Mouse (Mus musculus) frontal cortex, postnatal 25 days (tissue): ENCODE measurements around the gene Vcl.

Source experiments
- DNase-seq, 2 experiments: peaks; one replicate each; pipeline ENCODE4 v3.0.0; 2022; ENCODE audit warnings: low spot score in 2 of 2

Vcl gene

GRCm38 (mm10) chr14:20928848-20929745 lies at the start of gene Vcl:
Gene Vcl, plus strand, starts transcription at chr14:20929398.
- DNase-seq = peak; percentile 95 to 98

GRCm38 (mm10) chr14:20884691-20885090 lies 44.5 kb upstream of the Vcl start:
- no peak for DNase-seq

- no peak for DNase-seq
Measured at GRCm38 (mm10) chr14:20885091-20885888, 43.9 kb upstream of the Vcl start.

GRCm38 (mm10) chr14:20886266-20886665 lies 42.9 kb upstream of the Vcl start:
- DNase-seq = peak in 1 of 2 experiments; percentile 22

DNA sequence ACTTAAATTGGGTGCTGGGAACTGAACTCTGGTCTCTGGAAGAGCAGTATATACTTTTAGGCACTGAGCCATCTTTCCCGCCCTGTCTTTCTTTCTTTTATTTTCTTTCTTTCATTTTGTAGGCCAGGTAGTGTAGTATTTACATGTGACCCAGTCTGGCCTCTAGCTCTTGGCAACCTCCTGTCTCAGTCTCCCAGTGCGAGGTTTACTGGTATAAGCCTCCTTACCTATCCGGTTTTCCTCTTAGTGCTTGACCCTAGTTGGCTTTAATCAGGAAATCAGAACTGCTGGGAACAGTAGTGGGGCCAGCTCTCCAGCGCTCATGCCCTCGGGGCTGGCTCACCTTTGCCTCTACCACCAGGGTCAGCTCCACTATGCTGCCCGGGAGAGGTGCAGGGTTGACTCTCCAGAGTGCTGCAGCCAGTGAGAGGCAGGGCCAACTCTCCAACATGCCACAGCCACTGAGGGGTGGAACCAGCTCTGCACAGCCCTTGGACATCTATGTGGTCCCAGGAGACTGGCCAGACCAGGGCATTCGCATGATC lies 41.6 kb upstream of the Vcl start:
- DNase-seq = no peak

GRCm38 (mm10) chr14:20891941-20892402 lies 37.2 kb upstream of the Vcl start:
- DNase-seq = peak in 1 of 2 experiments; percentile 21

DNA sequence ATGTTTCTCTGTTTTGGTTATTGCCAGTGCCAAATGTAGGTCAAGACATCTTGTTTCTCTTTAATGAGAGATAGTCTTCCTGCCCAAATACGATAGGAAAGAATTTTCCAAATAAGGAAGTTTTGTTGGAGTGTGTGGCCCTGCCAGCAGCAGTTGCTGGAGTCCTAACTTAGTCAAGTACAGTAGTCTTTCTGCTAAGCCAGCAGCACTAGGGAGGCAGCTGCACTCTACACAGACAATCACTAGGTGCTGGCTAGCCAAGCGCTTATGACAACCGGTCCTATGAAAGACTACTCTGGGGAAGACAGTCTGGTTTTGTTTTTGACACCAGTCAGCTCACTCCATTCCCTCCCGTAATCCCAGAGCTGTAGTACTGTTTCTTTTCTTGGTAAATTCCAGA lies 35.4 kb upstream of the Vcl start:
- no peak for DNase-seq

GRCm38 (mm10) chr14:20901267-20901666 lies 27.9 kb upstream of the Vcl start:
- no peak for DNase-seq

DNA sequence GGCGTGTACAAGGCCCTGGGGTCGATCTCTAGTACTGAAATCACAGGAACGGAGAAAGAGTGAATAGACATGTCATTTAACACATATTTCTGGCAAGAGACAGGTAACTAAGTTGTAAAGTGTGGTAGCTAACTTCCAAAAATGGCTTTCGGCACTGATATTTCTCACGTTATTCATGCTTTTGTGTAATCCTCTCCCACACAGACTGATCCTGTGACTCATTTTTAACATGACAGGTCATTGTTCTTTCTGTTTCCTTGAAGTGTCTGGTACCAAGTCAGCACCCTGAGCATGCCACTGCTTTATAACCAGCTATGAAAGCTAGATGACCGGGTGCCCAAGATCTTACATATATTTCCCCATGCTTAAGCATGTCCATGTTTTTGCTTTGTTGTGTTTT lies 26.1 kb upstream of the Vcl start:
- no peak for DNase-seq

DNA sequence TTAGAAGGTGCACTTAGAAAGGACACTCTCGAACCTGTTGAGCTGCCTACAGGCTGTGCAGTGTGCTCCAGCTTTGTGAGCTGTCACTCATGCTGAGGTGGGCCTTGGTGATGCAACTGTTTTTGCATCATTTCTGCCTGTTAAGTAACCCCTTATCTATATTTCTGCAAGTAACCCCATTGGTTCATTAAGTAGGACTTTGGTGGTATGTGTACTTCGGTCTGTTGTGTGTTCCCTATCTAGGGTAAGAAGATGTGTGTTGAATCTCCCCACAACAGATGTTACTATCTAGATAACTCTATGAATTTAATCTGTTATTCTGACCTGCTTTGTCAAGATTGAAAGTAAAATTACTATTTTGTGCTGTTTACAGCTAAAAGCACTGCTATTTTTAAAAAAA lies 17.4 kb upstream of the Vcl start:
- DNase-seq = no peak

GRCm38 (mm10) chr14:20914415-20914814 lies 14.8 kb upstream of the Vcl start:
- DNase-seq = peak; percentile 16 to 34

DNA sequence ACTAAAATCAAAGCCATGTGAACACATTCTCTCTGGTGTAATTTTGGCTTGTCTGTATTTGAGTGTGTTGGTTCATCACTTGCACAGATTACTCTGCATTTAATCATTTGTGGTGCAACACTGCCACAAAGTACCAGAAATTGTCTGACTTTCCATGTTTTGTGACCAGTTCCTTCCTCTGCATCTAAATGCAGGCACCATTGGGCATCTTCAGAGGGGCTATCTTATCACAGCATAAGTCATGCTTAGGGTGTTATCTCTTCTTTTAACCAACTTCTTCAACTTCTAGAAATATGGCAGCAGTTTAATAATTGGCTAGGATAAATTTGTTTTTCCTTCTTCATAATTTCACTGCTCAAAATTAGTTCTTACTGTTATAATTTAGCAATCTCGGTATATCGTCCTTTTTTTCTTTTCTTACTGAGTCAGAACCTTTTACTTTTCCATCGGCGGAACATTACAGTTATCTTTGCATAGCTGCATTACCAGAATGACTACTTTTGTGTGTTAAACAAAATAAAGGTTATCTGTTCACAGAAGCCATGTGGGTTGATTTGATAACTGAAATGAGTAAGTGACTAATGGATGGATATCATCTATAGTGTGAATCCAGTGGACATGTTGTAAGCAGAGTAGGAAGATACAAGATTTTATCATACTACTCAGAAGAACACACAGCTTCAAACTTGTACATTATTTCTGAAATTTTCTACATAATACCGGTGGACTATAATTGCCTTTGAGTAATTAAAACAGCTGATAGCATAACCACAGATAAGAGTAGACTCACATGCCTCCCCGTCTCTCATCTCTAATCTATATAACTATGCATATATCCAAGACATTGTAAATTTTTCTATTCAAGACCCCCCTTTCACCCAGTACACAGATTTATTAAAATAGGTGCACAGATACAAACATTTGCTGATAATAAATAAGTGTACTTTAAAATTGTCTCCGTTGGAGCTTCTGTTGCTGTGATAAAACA lies 12.3 kb upstream of the Vcl start:
- DNase-seq = no peak

DNA sequence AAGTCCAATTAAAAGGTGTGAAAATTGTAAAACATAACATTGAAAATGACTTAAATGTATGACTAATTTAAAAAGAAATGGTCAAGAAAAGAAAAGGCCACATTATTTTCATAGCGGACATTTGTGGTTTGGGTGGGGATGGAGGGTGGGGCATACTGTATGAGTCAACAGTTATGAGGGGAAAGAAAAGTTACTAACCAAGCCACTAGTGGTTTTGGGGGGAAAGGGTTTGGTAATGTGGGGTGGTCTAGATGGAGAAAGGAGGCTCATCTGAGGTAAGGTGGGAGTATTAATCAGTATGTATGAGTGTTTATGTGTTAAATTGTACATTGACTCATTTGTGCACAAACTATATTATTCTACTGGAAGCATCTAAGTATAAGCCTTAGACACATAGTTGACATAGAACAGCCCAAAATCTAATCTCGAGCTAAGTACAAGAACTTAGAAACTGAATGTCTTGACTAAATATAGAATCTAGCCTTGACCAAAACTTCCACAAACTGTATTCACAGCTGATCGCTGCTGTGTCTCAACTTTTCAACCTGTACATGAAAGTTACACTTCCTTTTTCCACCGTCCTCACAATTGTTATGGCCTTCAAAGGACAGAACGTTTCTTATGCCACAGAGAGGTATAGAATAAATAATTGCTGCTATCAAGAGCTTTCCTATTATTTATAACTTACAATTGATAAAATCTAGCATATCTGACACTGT lies 5.0 kb upstream of the Vcl start:
- DNase-seq = no peak

GRCm38 (mm10) chr14:20927470-20928307 lies 1.5 kb upstream of the Vcl start:
- DNase-seq = no peak

DNA sequence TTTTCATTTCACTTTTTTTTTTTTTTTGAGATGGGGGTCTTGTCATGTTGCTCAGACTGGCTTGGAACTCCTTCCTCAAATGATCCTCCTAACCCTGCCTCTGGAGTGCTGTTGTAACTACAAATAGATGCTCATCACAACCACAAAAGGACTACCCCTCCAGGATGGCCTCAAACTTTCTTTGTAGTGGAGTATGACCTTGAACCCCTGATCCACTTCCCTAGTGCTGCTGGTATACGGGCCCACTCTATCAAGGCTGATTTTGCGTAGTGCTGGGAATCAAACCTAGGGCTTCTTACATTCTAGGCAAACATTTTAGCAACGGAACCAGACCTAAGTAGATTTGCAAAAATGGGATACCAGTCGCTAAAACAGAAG lies 901 bp upstream of the Vcl start:
- no peak for DNase-seq

GRCm38 (mm10) chr14:20929814-20930434 lies 726 bp downstream of the Vcl start:
- peak in 1 of 2 experiments; percentile 6 for DNase-seq

DNA sequence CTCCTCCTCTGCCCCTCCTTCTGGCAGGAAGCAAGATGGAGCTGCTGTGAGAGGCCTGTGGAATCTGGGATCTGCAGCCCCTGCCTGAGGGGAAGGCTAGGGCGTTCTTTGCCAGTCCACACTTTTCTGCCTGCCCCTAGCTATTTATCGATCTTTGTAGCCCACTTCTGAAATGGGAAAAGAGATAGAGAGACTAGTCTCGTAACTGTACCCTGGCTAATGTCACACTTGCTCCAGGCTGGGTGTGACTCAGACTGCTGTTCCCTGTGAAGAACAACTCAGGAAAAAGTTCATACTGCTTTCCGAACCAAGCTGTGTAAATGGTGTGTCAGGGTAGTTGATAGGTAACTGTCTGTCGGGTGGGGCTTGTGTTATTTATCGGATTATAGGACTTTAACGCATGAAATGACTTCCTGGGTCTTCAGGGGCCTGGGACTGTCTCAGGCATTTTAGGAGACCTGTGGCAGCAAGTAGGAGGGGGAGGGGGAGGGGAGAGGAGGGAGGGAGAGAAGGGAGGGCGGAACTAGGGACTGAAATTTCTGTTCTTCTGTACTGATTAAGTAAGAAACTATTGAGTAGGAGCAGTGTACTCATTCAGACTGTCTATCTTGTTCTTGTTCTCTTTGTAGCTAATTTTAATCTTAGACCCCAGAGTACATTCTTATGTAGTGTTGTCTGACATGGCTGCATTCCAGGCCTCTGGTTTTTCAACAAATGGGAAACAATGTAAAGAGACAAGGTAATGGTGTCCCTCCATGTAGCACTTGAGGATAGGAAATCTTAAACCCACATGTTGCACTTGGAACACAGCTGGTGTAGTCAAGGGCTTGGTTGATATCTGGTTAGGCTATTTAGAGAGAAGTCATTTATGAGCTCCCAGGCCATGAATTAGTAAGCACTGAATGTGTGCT lies 1.5 kb downstream of the Vcl start:
- DNase-seq = no peak

DNA sequence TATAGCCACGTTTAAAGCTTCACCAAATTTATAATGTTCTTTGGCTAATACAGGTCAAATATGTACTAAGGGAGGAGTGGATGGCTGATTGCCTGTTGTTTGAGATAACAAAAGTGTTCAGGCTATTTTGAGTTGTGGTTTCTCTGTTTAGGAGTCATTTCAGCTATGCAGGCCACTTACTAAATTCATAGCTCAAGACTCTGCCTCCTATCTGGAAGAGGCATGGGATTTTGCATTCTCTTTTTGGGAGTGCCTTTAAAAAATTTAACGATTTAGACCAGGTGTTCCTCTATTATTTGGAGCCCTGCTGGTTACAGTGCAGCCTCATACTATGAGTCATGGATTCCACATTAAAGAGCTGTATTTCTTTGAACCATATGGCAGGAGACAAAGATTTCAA lies 9.2 kb downstream of the Vcl start:
- no peak for DNase-seq
